Mouse (Mus musculus) natural killer cell, adult 2 months (primary cell): ENCODE measurements around the gene Slc25a44.
"Not testable (repeated sequence)": the region's sequence is repeated elsewhere in the genome, so short reads cannot be mapped to it uniquely, and the experiment has no call there.

Experiments
- DNase-seq, 2 experiments: peaks; one replicate each; pipeline ENCODE4 v3.0.0; 2022; ENCODE audit warnings: low spot score in 2 of 2

The Slc25a44 gene

GRCm38 (mm10) chr3:88367517-88367916, 57.4 kb downstream of the Slc25a44 start:
- not testable (repeated sequence) for DNase-seq

DNA sequence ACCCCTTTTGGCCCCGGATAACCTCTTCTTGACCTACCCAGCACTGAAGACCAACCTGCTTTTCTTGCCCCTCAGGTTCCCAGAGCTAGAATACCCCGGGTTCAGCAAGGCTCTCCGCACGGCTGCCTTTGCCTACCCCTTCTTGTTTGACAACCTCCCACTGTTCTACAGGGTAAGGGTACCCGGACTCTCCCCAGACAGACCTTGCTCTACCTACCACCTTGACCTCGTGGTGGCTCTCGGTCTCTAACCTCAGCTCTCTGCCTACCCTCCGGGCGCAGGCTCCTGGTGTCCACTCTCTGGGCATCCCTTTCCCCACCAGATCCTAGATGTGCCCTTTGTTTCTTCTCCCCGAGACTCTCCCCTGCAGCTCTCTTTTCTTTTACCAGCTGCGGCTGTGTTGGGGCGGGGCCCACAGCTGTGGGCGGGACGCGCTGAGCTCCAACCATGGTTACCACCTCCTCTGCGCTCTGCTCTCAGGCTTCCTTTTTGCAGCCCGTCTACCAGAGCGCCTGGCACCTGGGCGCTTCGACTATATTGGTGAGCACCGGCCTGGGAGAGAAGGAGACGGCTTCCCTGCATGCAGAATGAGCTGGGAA, 58.0 kb downstream of the Slc25a44 start:
- peak in 1 of 2 experiments; percentile 34 for DNase-seq

DNA sequence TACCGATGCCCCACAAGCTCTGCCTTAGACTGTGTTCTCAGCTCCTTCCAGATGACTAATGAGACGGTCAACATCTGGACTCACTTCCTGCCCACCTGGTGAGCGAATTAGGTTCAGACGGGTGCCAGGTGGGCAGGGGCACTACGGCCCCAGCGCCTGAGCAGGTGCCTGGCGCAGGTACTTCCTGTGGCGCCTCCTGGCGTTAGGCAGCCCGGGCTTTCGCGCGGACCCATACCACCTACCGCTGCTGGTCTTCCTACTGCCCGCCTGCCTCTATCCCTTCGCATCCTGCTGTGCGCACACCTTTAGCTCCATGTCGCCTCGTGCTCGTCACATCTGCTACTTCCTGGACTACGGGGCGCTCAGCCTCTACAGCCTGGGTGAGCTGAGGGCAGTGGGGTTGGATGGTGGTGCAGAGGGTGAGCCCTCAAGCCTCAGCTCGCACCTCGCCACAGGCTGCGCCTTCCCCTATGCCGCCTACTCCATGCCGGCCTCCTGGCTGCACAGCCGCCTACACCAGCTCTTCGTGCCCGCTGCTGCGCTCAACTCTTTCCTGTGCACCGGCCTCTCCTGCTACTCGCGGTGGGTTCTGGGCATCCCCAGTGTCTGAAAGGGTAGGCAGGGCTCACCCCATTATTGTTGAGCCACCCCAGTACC, 59.1 kb downstream of the Slc25a44 start:
- DNase-seq, result no peak

DNA sequence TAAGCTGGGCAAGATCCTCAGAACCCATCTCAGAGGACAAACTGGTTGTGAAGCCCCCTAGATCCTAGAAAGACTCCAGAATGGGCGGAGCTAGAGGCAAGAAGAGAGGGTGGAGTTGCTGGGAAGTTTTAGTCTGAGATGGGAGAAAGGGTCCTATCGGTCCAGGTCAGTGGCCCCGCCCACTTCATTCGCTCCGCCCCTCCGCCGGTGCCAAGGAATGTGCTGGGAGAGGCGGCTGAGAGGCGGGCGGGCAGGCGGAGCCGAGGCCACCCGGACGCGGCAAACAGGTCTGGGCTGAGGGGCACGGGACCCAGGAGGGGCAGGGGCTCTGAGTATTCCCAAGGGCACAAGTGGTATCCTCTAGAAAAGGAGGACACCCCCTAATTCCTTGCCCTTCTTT, 60.6 kb downstream of the Slc25a44 start, which contains the start of gene Paqr6:
Gene Paqr6, plus strand, starts transcription at position 248 of the 400 bp plus-strand sequence.
- no peak for DNase-seq

DNA sequence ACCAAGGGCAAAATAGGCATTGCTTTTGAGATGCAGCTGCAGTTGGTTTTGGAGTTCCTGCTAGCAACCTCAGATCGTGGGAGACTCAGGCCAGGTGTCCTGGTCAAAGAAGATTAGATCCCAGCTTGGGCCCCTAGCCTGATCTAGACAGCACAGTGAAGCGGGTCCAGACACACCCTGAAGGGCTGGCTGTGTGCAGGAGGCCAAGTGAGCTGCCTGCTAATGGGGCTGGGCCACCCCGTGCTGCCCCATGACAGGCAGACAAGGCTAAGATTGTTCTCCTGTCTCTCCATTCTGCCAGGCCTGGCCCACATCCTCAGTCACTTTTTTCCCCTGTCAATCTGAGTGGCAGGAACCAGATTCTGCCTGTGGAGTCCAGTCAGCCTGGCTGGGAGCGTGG, 61.2 kb downstream of the Slc25a44 start:
- DNase-seq, result no peak

DNA sequence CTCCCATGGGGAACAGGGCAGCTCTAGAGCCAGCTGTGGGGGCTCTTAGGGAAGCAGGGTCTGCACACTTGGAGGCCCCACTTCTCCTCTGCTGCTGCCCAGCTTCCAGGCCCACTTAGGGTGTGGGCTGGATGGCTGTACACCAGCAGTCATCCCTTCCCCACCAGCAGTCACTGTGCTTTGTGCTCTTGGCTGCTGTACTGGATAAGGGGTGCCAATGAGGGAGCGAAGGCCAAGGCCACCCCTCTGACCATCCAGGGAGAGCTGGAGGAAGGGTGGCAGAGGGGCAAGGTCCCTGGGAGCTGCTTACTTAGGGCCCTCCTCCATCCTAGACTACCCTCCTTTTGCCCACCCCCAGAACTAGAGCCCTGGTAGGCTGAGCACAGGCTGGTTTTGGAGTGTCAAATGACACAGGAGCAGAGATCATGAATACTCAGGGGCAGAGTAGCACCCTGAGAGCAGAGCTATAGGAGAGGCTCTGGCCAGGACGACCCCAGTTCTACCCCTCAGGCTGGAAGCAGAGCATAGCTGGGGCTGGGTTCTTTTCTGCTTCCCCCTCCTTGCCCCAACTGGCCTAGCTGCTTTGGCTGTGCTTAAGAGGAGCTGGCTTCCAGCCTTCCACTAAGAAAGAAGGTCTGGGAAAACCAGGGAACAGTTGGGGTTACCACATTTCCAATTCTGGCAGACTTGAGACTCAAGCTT, 63.2 kb downstream of the Slc25a44 start:
- DNase-seq, result no peak

DNA sequence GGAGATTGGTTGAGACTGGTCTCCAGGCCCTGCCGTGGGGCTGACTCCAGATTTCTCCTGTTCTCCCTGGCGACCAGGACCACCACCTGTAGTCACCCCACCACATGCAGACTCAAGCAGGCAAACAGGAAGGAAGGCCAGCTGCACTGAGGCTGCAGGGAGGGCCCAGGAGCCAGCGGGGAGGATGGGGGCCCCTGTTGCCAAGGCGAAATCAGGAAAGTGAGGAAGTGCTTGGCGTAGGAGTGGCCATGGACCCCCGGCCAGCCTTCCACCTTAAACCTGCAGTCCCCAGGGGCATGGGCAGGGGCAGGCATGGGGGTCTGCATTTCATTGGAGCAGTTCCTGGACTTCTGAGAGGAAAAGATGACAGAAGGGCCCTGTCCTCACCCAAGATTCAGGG, 63.8 kb downstream of the Slc25a44 start:
- no peak for DNase-seq
